Mouse (Mus musculus): ENCODE results near the gene Slx4ip. TPM values are rescaled to one million over a fixed set of nuclear protein-coding genes. Genes with fewer than 3 reads are reported as not detected.

Slx4ip gene
- polyA plus RNA-seq, 1 experiment from 2014 or later, result 11.6 TPM

DNA sequence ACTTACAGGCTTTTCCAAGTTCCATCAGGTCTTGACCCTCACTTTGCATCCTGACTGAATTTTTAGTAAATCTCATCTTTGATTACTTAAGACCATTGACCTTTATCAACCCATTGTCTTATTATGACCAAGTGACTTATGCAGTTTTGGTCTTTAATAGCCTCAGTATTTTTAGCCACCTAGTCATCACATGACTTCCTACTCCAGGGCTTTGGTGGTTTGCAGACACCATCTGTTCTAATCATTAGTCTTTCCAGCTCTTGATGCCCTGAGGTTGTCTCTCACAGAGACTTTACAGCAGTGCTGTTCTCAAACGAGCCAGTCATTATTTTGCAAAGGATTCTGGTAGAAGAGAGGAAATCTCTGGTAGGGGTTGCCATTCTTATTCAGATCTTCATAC, 121.0 kb downstream of the Slx4ip start:
- WGBS, result 58% methylated on average over 1 of the region's 1 CpGs
- H3K4me3 ChIP-seq (replicated peaks), result no peak overlapping the region
- no peaks in the 10 kb centered on the region for H3K36me3 ChIP-seq (replicated peaks)
- H3K4me2 ChIP-seq, result no peak overlapping the region
- no peak for ATAC-seq (ENCODE audit: low FRiP score)
- H3K27me3 ChIP-seq, result no peaks in the 10 kb centered on the region
- no peaks in the 10 kb centered on the region for H3K9me3 ChIP-seq
- H3K4me1 ChIP-seq, result no peaks in the 10 kb centered on the region
- no peak overlapping the region for H3K9ac ChIP-seq
- no peak overlapping the region for H3K27ac ChIP-seq

DNA sequence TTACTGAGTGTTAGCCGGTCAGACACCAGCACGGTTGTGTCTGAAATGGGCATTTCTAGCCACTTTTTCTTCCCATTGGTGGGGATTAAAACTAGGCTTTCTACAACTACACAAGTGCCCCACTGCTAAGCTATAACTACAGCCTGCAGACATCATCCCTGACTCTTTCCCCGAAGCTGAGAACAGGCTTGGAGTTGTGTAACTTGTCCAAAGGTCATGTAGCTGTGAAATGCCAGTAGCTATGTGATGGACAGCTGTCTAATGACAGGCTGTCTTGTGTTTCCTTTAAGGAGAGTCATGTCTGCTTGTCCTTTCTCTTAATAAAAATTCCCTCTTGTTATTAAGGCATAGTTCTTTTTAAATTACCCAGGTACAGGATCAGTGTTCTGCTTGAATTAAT, 122.1 kb downstream of the Slx4ip start:
- H3K4me1 ChIP-seq, result no peaks in the 10 kb centered on the region
- no peak overlapping the region for H3K4me2 ChIP-seq
- no peak overlapping the region for H3K27ac ChIP-seq
- whole genome bisulfite sequencing, result 76% methylated on average over 3 of the region's 3 CpGs
- H3K27me3 ChIP-seq, result no peaks in the 10 kb centered on the region
- no peak overlapping the region for H3K9ac ChIP-seq
- no peak for ATAC-seq (ENCODE audit: low FRiP score)
- H3K9me3 ChIP-seq, result no peaks in the 10 kb centered on the region
- H3K36me3 ChIP-seq (replicated peaks), result no peaks in the 10 kb centered on the region
- no peak overlapping the region for H3K4me3 ChIP-seq (replicated peaks)

DNA sequence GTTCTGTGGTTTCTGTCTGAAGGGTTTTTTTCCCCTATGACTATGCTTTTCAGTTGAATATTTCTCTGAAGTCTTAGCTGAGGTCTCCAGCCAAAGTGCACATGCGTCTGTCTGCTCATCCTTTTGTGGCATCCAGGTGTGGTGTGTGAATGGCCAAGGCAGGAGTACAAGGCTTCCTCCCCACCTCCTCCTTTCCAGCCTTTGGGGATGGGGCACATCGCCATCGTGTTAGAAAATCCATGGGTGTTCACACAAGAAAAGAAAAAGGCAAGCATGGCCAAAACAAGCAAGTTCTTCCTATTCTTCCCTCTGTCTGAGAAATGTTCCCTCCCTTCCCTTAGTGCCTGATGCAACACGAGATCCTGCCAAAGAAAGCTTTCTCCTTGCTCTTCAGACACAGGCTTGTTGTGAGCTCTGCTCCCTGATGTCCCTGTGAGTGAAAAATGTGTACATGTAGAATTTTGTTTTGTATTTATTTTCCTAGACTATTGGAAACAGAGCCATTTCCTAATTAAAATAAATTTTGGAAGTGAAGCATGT, 122.9 kb downstream of the Slx4ip start:
- Histone ChIP-seq H3K9me3 (no peaks in the 10 kb centered on the region), H3K9ac (no peak overlapping the region), H3K4me3 (replicated peaks) (no peak overlapping the region), H3K27ac (no peak overlapping the region), H3K27me3 (no peaks in the 10 kb centered on the region), H3K4me2 (no peak overlapping the region), H3K4me1 (no peaks in the 10 kb centered on the region), H3K36me3 (replicated peaks) (no peaks in the 10 kb centered on the region)
- ATAC-seq (ENCODE audit: low FRiP score), result no peak
- WGBS, result 81% methylated on average over 4 of the region's 4 CpGs

DNA sequence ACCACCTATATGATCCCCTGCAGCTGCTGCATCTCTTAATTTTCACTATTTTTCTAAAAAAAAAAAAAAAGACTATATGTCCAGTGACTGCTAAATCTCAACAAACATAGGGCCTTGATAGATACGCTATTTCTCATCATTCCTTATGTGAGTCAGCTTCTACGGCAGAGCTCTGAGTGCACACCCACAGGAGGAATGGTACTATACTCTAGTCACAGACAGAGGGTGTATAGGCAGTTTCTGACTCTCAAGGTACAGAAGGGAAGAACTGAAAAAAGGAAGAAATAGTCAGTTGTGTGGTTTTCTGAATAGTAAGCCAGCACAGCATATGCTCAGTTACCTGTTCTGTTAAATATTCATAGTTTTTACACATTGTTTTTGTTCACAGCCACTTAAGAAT, 123.4 kb downstream of the Slx4ip start:
- Histone ChIP-seq H3K9ac (no peak overlapping the region), H3K4me3 (replicated peaks) (no peak overlapping the region), H3K27me3 (no peaks in the 10 kb centered on the region), H3K4me2 (no peak overlapping the region), H3K9me3 (no peaks in the 10 kb centered on the region), H3K4me1 (no peaks in the 10 kb centered on the region), H3K36me3 (replicated peaks) (no peaks in the 10 kb centered on the region), H3K27ac (no peak overlapping the region)
- WGBS, result 81% methylated on average over 2 of the region's 2 CpGs
- ATAC-seq (ENCODE audit: low FRiP score), result no peak

DNA sequence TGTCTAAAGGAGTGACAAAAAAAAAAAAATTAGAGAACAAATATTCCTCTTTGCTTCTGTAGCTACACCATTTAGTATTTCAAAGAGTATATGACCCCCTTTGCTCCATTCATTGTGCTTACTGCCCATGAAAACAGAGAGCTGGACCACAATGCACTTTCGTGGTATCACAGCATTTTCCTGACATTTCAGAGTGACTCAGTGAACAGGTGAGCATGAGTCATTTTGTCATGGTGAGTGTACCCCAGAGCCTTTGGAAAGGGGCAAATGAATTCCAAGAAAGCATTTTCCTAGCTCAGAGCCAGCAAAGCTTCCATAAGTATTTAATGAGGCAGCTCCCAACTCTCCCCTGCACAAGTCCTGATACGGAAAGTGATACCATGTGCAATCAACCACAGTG, 153.1 kb downstream of the Slx4ip start:
- H3K9ac ChIP-seq, result no peak overlapping the region
- H3K27me3 ChIP-seq, result no peaks in the 10 kb centered on the region
- H3K9me3 ChIP-seq, result no peaks in the 10 kb centered on the region
- WGBS, result 91% methylated on average over 2 of the region's 2 CpGs
- no peak overlapping the region for H3K4me3 ChIP-seq (replicated peaks)
- no peaks in the 10 kb centered on the region; the same call in 1 of the 2 replicates for H3K36me3 ChIP-seq (replicated peaks)
- H3K4me1 ChIP-seq, result no peaks in the 10 kb centered on the region
- ATAC-seq (ENCODE audit: low FRiP score), result no peak
- no peak overlapping the region for H3K27ac ChIP-seq
- H3K4me2 ChIP-seq, result no peak overlapping the region

DNA sequence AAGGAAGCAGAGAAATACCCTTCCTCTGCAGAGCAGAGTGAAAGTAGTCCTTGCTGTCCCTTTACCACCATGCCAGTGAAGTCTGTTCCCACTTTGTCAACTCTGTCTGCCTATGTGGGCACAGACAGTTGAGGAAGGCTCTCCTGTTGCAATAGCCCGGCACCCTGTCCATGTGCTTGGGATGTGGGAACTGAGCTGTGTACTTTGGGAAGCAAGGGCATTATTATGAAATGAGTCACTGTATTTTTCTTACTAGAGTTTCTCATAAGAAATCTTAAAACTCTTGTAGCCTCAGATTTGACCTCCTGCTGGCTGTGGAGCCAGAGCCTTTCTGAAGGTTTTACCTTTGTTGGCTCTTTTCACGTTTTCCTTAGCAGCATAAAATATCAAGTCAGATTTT, 158.3 kb downstream of the Slx4ip start:
- Histone ChIP-seq H3K27me3 (no peaks in the 10 kb centered on the region), H3K9ac (no peak overlapping the region), H3K4me1 (no peaks in the 10 kb centered on the region), H3K9me3 (no peaks in the 10 kb centered on the region), H3K4me2 (no peak overlapping the region), H3K36me3 (replicated peaks) (no peaks in the 10 kb centered on the region; the same call in 1 of the 2 replicates), H3K4me3 (replicated peaks) (no peak overlapping the region), H3K27ac (no peak overlapping the region)
- 85% methylated on average over 2 of the region's 2 CpGs for WGBS
- no peak for ATAC-seq (ENCODE audit: low FRiP score)

DNA sequence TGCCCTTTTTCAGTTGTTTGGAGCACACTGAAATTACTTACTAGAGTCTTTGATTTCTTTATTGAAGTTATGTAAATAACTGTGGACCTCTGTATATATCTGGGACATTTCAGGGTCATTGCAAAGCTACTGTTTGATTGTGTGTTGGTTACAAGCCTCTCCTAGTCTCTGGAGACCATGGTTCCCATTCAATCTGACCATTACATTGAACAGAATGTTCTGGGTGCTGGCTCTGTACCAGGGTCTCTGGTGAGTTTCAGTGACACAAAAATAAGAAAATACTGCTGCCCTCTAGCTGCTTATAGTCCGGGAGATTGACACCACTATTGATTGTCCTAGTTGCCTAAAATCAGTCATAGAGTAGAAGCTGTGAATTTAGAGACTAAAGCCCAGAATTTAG, 158.9 kb downstream of the Slx4ip start:
- 81% methylated on average over 1 of the region's 1 CpGs for WGBS
- H3K9me3 ChIP-seq, result no peaks in the 10 kb centered on the region
- no peak overlapping the region for H3K4me3 ChIP-seq (replicated peaks)
- no peaks in the 10 kb centered on the region for H3K27me3 ChIP-seq
- no peak overlapping the region for H3K27ac ChIP-seq
- no peak overlapping the region for H3K4me2 ChIP-seq
- no peak for ATAC-seq (ENCODE audit: low FRiP score)
- H3K4me1 ChIP-seq, result no peaks in the 10 kb centered on the region
- no peaks in the 10 kb centered on the region; the same call in 1 of the 2 replicates for H3K36me3 ChIP-seq (replicated peaks)
- no peak overlapping the region for H3K9ac ChIP-seq

DNA sequence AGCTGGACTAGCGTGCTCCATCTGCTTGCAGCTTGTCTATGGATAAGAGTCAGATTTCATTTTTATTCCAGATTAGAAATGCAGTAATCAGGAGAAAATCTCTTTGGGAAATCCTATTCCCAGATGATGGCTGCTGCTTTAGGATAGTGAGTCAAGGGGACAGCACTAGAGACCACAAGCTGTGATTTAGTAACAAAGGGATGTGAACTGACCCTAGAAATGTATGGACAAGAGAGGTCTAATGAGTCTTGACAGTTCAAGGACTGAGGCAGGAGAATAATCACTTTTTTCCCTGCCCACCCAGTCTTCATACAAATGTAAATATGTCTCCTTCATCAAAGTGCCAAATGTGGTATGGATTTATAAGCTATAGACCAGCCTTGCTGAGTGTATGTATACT, 172.8 kb downstream of the Slx4ip start:
- no peak overlapping the region for H3K4me3 ChIP-seq (replicated peaks)
- no peaks in the 10 kb centered on the region for H3K9me3 ChIP-seq
- H3K36me3 ChIP-seq (replicated peaks), result peaks cover 9% of the 10 kb centered on the region
- no peaks in the 10 kb centered on the region for H3K27me3 ChIP-seq
- peaks cover 21% of the 10 kb centered on the region for H3K4me1 ChIP-seq
- no peak for ATAC-seq (ENCODE audit: low FRiP score)
- no peak overlapping the region for H3K9ac ChIP-seq
- WGBS, result 63% methylated on average over 1 of the region's 1 CpGs
- H3K4me2 ChIP-seq, result no peak overlapping the region
- H3K27ac ChIP-seq, result no peak overlapping the region

DNA sequence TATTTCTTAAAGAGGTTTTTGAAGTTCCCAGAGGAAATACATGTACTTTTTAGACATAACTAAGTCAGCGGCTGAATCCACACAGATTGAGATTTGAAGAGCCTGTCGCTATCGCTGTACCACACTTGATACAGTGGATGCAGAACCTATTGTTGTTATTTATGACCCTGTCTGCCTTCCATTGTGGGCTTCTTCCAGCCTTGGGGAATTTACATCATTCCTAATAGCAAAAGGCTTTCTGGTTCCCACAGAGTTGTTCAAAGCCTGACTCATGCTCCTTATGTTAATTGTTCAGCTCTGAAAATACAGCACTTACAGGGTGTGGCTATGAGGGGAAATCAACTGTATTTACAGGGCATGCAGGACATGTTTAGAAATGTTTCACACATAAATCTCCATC, 173.5 kb downstream of the Slx4ip start:
- H3K27me3 ChIP-seq, result no peaks in the 10 kb centered on the region
- H3K36me3 ChIP-seq (replicated peaks), result peaks cover 9% of the 10 kb centered on the region
- 47% methylated on average over 3 of the region's 3 CpGs for WGBS
- H3K27ac ChIP-seq, result no peak overlapping the region
- H3K9me3 ChIP-seq, result no peaks in the 10 kb centered on the region
- H3K4me1 ChIP-seq, result peaks cover 21% of the 10 kb centered on the region
- no peak overlapping the region for H3K9ac ChIP-seq
- ATAC-seq (ENCODE audit: low FRiP score), result no peak
- H3K4me2 ChIP-seq, result no peak overlapping the region
- H3K4me3 ChIP-seq (replicated peaks), result no peak overlapping the region

DNA sequence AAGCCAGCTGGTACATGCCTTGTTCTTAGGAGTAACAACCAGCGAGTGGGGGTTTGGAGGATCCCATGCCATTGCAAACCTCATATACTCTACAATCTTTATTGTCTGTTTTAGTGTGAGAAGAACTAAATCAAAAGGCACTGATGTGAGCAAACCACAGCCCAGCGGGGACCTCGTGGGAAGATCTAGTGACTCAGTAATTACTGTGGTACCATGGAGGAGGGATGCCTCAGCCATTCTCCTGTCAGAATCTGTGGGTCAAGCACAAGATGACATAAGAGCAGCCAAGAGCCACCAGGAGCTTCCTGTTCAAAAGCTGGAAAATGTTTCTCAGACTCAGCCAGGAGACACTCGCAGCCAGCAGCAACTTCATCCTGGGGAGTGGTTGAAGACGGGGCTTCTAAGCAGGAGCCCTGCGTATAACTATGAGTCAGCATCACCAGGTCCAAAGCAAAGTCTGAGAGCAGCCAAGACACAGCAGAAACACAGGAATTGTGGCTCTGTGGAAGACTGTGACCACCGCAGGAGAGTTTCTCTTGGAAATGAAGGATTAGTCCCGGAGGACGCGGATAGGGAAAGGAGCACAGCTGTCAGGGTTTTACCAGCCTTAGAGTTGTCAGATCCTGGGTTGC, 176.6 kb downstream of the Slx4ip start:
- WGBS, result 90% methylated on average over 10 of the region's 10 CpGs

DNA sequence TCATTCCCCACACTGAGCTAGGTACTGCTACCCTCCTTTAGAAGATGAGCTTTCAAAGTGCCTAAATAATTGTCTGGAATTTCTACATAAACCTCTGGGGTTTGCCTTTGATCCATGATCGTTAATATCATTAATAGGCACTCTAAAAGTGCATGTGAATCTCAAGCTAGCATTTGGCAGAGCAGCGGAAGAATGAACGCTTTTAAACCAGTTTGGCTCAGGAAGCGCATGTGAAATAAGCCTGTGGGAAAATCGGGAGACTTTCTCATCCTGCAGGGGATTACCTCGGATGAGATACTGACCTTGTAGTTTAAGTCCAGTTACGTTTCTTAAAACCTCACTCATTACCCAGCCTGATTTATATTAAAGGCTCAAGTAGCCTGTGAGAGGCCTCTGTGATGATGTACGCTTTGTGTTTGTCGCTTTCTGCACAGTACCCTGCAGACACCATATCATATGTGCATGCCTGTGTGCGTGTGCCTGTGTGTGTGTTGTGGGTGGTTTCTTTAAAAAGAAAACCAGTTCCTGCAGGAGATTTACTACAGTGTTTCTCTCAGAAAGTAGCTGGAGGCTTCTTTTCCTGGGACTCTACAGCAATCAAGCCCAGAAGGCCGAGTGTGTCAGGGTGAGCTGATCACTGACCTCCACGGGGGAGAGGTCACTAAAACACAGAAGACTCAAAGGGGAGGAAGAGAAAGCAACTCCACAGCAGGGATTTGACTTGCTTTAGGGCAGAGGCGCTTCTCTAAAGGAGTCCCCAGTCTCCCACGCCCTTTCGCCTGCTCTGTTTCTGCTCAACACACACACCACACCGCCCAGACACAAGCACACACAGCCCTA, 182.7 kb downstream of the Slx4ip start:
- H3K4me2 ChIP-seq, result no peak overlapping the region

More for the DNA sequence above, 176.6 kb downstream of the Slx4ip start:
- no peak for ATAC-seq (ENCODE audit: low FRiP score)
- no peak overlapping the region for H3K4me2 ChIP-seq
- no peak overlapping the region for H3K9ac ChIP-seq
- H3K36me3 ChIP-seq (replicated peaks), result peaks cover 9% of the 10 kb centered on the region
- H3K4me1 ChIP-seq, result peaks cover 24% of the 10 kb centered on the region
- H3K9me3 ChIP-seq, result no peaks in the 10 kb centered on the region
- H3K27ac ChIP-seq, result no peak overlapping the region
- no peak overlapping the region for H3K4me3 ChIP-seq (replicated peaks)
- H3K27me3 ChIP-seq, result no peaks in the 10 kb centered on the region

DNA sequence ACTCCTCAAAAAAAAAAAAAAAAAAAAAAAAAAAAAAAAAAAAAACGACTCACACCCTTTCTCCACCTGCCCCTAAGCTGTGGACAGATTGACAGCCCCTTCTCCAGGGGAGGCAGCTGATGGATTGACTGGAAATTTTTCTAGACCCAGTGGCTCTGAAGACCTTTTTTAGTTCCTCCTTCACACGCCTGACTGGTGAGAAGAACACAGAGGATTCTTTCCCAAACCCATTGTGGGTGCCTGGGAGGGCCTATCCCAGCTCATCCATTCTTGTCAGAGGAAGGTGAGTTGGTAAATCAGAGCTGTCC, 183.2 kb downstream of the Slx4ip start:
- H3K27ac ChIP-seq, result no peak overlapping the region; the same call in 1 of the 2 replicates
- no peaks in the 10 kb centered on the region for H3K36me3 ChIP-seq (replicated peaks)
- no peaks in the 10 kb centered on the region for H3K9me3 ChIP-seq
- H3K4me1 ChIP-seq, result peaks cover 23% of the 10 kb centered on the region
- WGBS, result 6% methylated on average over 2 of the region's 2 CpGs
- no peak for ATAC-seq (ENCODE audit: low FRiP score)
- no peak overlapping the region for H3K4me3 ChIP-seq (replicated peaks)
- H3K27me3 ChIP-seq, result no peaks in the 10 kb centered on the region
- no peak overlapping the region for H3K9ac ChIP-seq
- H3K4me2 ChIP-seq, result no peak overlapping the region

More for the DNA sequence above, 182.7 kb downstream of the Slx4ip start:
- Histone ChIP-seq H3K9me3 (no peaks in the 10 kb centered on the region), H3K4me1 (peaks cover 23% of the 10 kb centered on the region), H3K27me3 (no peaks in the 10 kb centered on the region), H3K4me3 (replicated peaks) (no peak overlapping the region), H3K36me3 (replicated peaks) (no peaks in the 10 kb centered on the region), H3K27ac (peak overlapping the region; percentile 62; the same call in 1 of the 2 replicates), H3K9ac (no peak overlapping the region)
- 19% methylated on average over 16 of the region's 16 CpGs for WGBS
- ATAC-seq (ENCODE audit: low FRiP score), result peak; percentile 68

DNA sequence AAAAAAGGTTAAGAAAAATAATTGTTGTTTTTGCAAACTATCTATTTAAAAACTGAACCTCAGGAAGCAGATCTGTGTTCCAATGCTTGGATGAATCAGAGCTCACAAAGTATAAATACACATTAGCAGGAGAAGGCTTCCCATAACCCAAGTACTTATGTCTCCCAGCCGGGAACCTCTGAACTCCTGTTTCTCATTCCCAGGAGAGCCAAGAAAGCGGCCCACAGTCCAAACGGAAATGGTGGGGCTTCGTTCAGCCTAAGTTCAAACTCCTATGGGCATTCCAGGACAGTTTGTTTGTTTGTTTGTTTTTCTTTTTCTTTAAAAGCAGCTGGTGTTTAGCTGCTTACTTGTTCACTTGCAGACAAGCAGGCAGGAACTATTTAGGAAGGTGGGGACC, 187.8 kb downstream of the Slx4ip start:
- H3K9ac ChIP-seq, result no peak overlapping the region
- H3K4me3 ChIP-seq (replicated peaks), result no peak overlapping the region
- H3K9me3 ChIP-seq, result no peaks in the 10 kb centered on the region
- H3K27ac ChIP-seq, result no peak overlapping the region
- peaks cover 27% of the 10 kb centered on the region for H3K4me1 ChIP-seq
- H3K36me3 ChIP-seq (replicated peaks), result peaks cover 16% of the 10 kb centered on the region
- no peak overlapping the region for H3K4me2 ChIP-seq
- no peak for ATAC-seq (ENCODE audit: low FRiP score)
- no peaks in the 10 kb centered on the region for H3K27me3 ChIP-seq
- 69% methylated on average over 4 of the region's 4 CpGs for WGBS
